Mouse (Mus musculus): ENCODE data around the gene Brpf1. TPM values are rescaled to one million over a fixed set of nuclear protein-coding genes. Genes with fewer than 3 reads are reported as not detected.
"Not testable (repeated sequence)": the region's sequence is repeated elsewhere in the genome, so short reads cannot be mapped to it uniquely, and the experiment has no call there.

Gene Brpf1
- total and polyA plus RNA-seq, 2 experiments from 2014 or later, result 12.3 to 34.4 TPM

GRCm38 (mm10) chr6:113329396-113329795, 22.5 kb downstream of the Brpf1 start:
- no peak for TF ChIP-seq CTCF (IDR thresholded peaks at IDR 0.05; ENCODE audit: low read depth)
- no peak for ATAC-seq

GRCm38 (mm10) chr6:113330547-113330946, 23.6 kb downstream of the Brpf1 start:
- WGBS, result 61% methylated on average over 2 of the region's 2 CpGs
- Histone ChIP-seq H3K9ac (replicated peaks; ENCODE audit: low read length) (no peak overlapping the region), H3K27me3 (ENCODE audit: insufficient read depth, low read length) (no peaks in the 10 kb centered on the region), H3K4me3 (ENCODE audit: low read length) (no peak overlapping the region), H3K9me3 (ENCODE audit: low read length) (no peaks in the 10 kb centered on the region), H3K27ac (no peak overlapping the region), H3K36me3 (ENCODE audit: insufficient read depth, low read length) (peaks cover 17% of the 10 kb centered on the region), H3K4me1 (ENCODE audit: insufficient read depth, low read length) (peaks cover 4% of the 10 kb centered on the region; the same call in 1 of the 2 replicates), H3K4me2 (ENCODE audit: low read depth, low read length) (no peak overlapping the region)
- ATAC-seq (no peak), DNase-seq (ENCODE audit: low spot score) (no peak)
- TF ChIP-seq CTCF (IDR thresholded peaks at IDR 0.05; ENCODE audit: low read depth), result no peak

More at GRCm38 (mm10) chr6:113329396-113329795, 22.5 kb downstream of the Brpf1 start:
- no peak overlapping the region for H3K4me3 ChIP-seq (ENCODE audit: low read length)
- no peaks in the 10 kb centered on the region for H3K27me3 ChIP-seq (ENCODE audit: insufficient read depth, low read length)
- H3K4me1 ChIP-seq (ENCODE audit: insufficient read depth, low read length), result peaks cover 4% of the 10 kb centered on the region; the same call in 1 of the 2 replicates
- no peak overlapping the region for H3K27ac ChIP-seq
- H3K9ac ChIP-seq (replicated peaks; ENCODE audit: low read length), result no peak overlapping the region
- no peaks in the 10 kb centered on the region for H3K9me3 ChIP-seq (ENCODE audit: low read length)
- 87% methylated on average over 1 of the region's 1 CpGs for WGBS
- no peak for DNase-seq (ENCODE audit: low spot score)
- H3K4me2 ChIP-seq (ENCODE audit: low read depth, low read length), result no peak overlapping the region
- H3K36me3 ChIP-seq (ENCODE audit: insufficient read depth, low read length), result peaks cover 18% of the 10 kb centered on the region

GRCm38 (mm10) chr6:113331721-113332120, 24.8 kb downstream of the Brpf1 start:
- no peak for ATAC-seq
- no peak overlapping the region for H3K4me3 ChIP-seq (ENCODE audit: low read length)
- H3K9ac ChIP-seq (replicated peaks; ENCODE audit: low read length), result no peak overlapping the region
- no peaks in the 10 kb centered on the region for H3K27me3 ChIP-seq (ENCODE audit: insufficient read depth, low read length)
- no peak for TF ChIP-seq CTCF (IDR thresholded peaks at IDR 0.05; ENCODE audit: low read depth)
- peaks cover 26% of the 10 kb centered on the region for H3K36me3 ChIP-seq (ENCODE audit: insufficient read depth, low read length)
- no peak overlapping the region for H3K4me2 ChIP-seq (ENCODE audit: low read depth, low read length)
- no peak for DNase-seq (ENCODE audit: low spot score)
- 93% methylated on average over 11 of the region's 11 CpGs for WGBS
- no peak overlapping the region for H3K27ac ChIP-seq
- H3K9me3 ChIP-seq (ENCODE audit: low read length), result no peaks in the 10 kb centered on the region
- no peaks in the 10 kb centered on the region for H3K4me1 ChIP-seq (ENCODE audit: insufficient read depth, low read length)

- Histone ChIP-seq H3K36me3 (ENCODE audit: insufficient read depth, low read length) (peaks cover 26% of the 10 kb centered on the region), H3K27ac (peak overlapping the region; percentile 64; the same call in 1 of the 2 replicates)
- H3K27me3 ChIP-seq (ENCODE audit: insufficient read depth, low read length); ATAC-seq; H3K4me3 ChIP-seq (ENCODE audit: low read length); H3K4me2 ChIP-seq (ENCODE audit: low read depth, low read length); H3K9ac ChIP-seq (replicated peaks; ENCODE audit: low read length); H3K9me3 ChIP-seq (ENCODE audit: low read length); DNase-seq (ENCODE audit: low spot score); H3K4me1 ChIP-seq (ENCODE audit: insufficient read depth, low read length): not testable (repeated sequence)
- WGBS, result 73% methylated on average over 6 of the region's 6 CpGs
- TF ChIP-seq CTCF (IDR thresholded peaks at IDR 0.05; ENCODE audit: low read depth), result peak; percentile 11; the same call in 1 of the 2 replicates
Measured at GRCm38 (mm10) chr6:113332734-113333133, 25.8 kb downstream of the Brpf1 start.

- H3K27me3 ChIP-seq (ENCODE audit: insufficient read depth, low read length), result no peaks in the 10 kb centered on the region
- WGBS, result 55% methylated on average over 14 of the region's 14 CpGs
- no peak for TF ChIP-seq CTCF (IDR thresholded peaks at IDR 0.05; ENCODE audit: low read depth)
- H3K4me1 ChIP-seq (ENCODE audit: insufficient read depth, low read length), result no peaks in the 10 kb centered on the region
- H3K4me3 ChIP-seq (ENCODE audit: low read length), result no peak overlapping the region
- peak; percentile 78 for ATAC-seq
- H3K36me3 ChIP-seq (ENCODE audit: insufficient read depth, low read length), result peaks cover 26% of the 10 kb centered on the region
- no peak overlapping the region for H3K9ac ChIP-seq (replicated peaks; ENCODE audit: low read length)
- peak overlapping the region; percentile 64 for H3K27ac ChIP-seq
- DNase-seq (ENCODE audit: low spot score), result peak; percentile 82
- no peak overlapping the region for H3K4me2 ChIP-seq (ENCODE audit: low read depth, low read length)
- H3K9me3 ChIP-seq (ENCODE audit: low read length), result no peaks in the 10 kb centered on the region
Measured at GRCm38 (mm10) chr6:113333137-113333950, 26.4 kb downstream of the Brpf1 start.

GRCm38 (mm10) chr6:113334216-113334615, 27.3 kb downstream of the Brpf1 start:
- Histone ChIP-seq H3K27me3 (ENCODE audit: insufficient read depth, low read length) (no peaks in the 10 kb centered on the region), H3K9me3 (ENCODE audit: low read length) (no peaks in the 10 kb centered on the region), H3K4me1 (ENCODE audit: insufficient read depth, low read length) (no peaks in the 10 kb centered on the region), H3K4me3 (ENCODE audit: low read length) (no peak overlapping the region), H3K9ac (replicated peaks; ENCODE audit: low read length) (no peak overlapping the region), H3K27ac (no peak overlapping the region; the same call in 1 of the 2 replicates), H3K36me3 (ENCODE audit: insufficient read depth, low read length) (peaks cover 26% of the 10 kb centered on the region), H3K4me2 (ENCODE audit: low read depth, low read length) (no peak overlapping the region)
- no peak for TF ChIP-seq CTCF (IDR thresholded peaks at IDR 0.05; ENCODE audit: low read depth)
- WGBS, result 81% methylated on average over 6 of the region's 6 CpGs
- DNase-seq (ENCODE audit: low spot score), result no peak
- ATAC-seq, result no peak
